Mouse (Mus musculus) common myeloid progenitor, adult 5-6 weeks (primary cell): Measurements from ENCODE around the gene Prss16. TPM values are rescaled to one million over a fixed set of nuclear protein-coding genes. Genes with fewer than 3 reads are reported as not detected.

Source experiments
- ATAC-seq: replicated peaks from 2 replicates; pipeline ENCODE4 v1.8.0; 2016; ENCODE audit warnings: low read depth, mild to moderate bottlenecking, moderate TSS enrichment, inconsistent platforms; ENCODE audit not compliant: poor library complexity, severe bottlenecking
- total RNA-seq: library from RNA; stranded (forward); fragments of 200-1000, 187-1606 nt; gene quantifications from 2 replicates; pipeline ENCODE4 v1.2.3, GENCODE M21; 2017

Prss16 gene
- total RNA-seq, 1 experiment from 2014 or later: 5.5 TPM

GRCm38 (mm10) chr13:22036149-22036956 lies 26.8 kb upstream of the Prss16 start:
- peak; percentile 10; the same call in 1 of the 2 replicates for ATAC-seq

- peak; percentile 89 for ATAC-seq
Observed at GRCm38 (mm10) chr13:22035267-22036148, 26.0 kb upstream of the Prss16 start, which contains the start of the genes Hist1h2ah and Hist1h2bk. Gene Hist1h2ah (minus strand): TSS chr13:22035568. Gene Hist1h2bk (plus strand): TSS chr13:22035870.

- ATAC-seq: no peak
Observed at GRCm38 (mm10) chr13:22034443-22035266, 25.1 kb upstream of the Prss16 start.

GRCm38 (mm10) chr13:22033741-22034442 lies 24.4 kb upstream of the Prss16 start:
- ATAC-seq: no peak

- ATAC-seq: no peak
Observed at GRCm38 (mm10) chr13:22030493-22030892, 21.0 kb upstream of the Prss16 start.

GRCm38 (mm10) chr13:22029928-22030327 lies 20.4 kb upstream of the Prss16 start:
- ATAC-seq: no peak

GRCm38 (mm10) chr13:22028673-22029460 lies 19.3 kb upstream of the Prss16 start:
- ATAC-seq: peak; percentile 86

- ATAC-seq: 0 out of 2 replicates have a peak, but pooled peaks have one; percentile 31
Observed at GRCm38 (mm10) chr13:22026058-22027031, 16.8 kb upstream of the Prss16 start.

- peak; percentile 67 for ATAC-seq
Observed at GRCm38 (mm10) chr13:22022241-22022640, 12.7 kb upstream of the Prss16 start.

- no peak for ATAC-seq
Observed at GRCm38 (mm10) chr13:22021581-22021980, 12.0 kb upstream of the Prss16 start.

GRCm38 (mm10) chr13:22020901-22021339 lies 11.4 kb upstream of the Prss16 start:
- peak; percentile 47 for ATAC-seq

GRCm38 (mm10) chr13:22019934-22020835 lies 10.6 kb upstream of the Prss16 start:
- ATAC-seq: peak; percentile 58

GRCm38 (mm10) chr13:22015479-22016450 lies 6.2 kb upstream of the Prss16 start:
- peak; percentile 63 for ATAC-seq

- no peak for ATAC-seq
Observed at GRCm38 (mm10) chr13:22014411-22014845, 4.9 kb upstream of the Prss16 start.

- no peak for ATAC-seq
Observed at GRCm38 (mm10) chr13:22013716-22014115, 4.2 kb upstream of the Prss16 start.
